Mouse (Mus musculus) small intestine, adult 2 months (tissue): ENCODE results near the gene Efnb3. TPM values are rescaled to one million over a fixed set of nuclear protein-coding genes. Genes with fewer than 3 reads are reported as not detected.

Source experiments
- H3K27ac ChIP-seq: fragments of 200-500 bp; 2 replicates; pipeline ENCODE4 v1.5.1; 2012; ENCODE audit warnings: low read depth, low read length, control low read depth, inconsistent platforms; ENCODE audit not compliant: insufficient read depth
- H3K27me3 ChIP-seq: fragments of 200-500 bp; 2 replicates; pipeline ENCODE4 v1.6.1; 2012; ENCODE audit warnings: mild to moderate bottlenecking, moderate library complexity, low read length, inconsistent platforms; ENCODE audit not compliant: control insufficient read depth, insufficient read depth
- H3K36me3 ChIP-seq: fragments of 200-500 bp; 2 replicates; pipeline ENCODE4 v1.6.1; 2012; ENCODE audit warnings: mild to moderate bottlenecking, low read length, control low read depth, inconsistent platforms; ENCODE audit not compliant: control insufficient read depth, insufficient read depth
- H3K4me1 ChIP-seq: fragments of 200-500 bp; 2 replicates; pipeline ENCODE4 v1.6.1; 2012; ENCODE audit warnings: low read length, inconsistent platforms, mixed read lengths; ENCODE audit not compliant: control insufficient read depth, insufficient read depth, insufficient read length
- H3K4me3 ChIP-seq: fragments of 200-500 bp; 2 replicates; pipeline ENCODE4 v1.5.1; 2012; ENCODE audit warnings: low read depth, mild to moderate bottlenecking, control low read depth, inconsistent platforms, low read length, moderate library complexity
- CTCF ChIP-seq: fragments of 200-500 bp; IDR thresholded peaks from 2 replicates; pipeline ENCODE4 v1.5.1; 2012; ENCODE audit warnings: low read depth, mild to moderate bottlenecking, control low read depth, inconsistent platforms, low read length, moderate library complexity, mixed read lengths; ENCODE audit not compliant: insufficient replicate concordance, insufficient read length; ENCODE audit errors: extremely low read depth
- POLR2A ChIP-seq: fragments of 200-500 bp; IDR thresholded peaks from 2 replicates; pipeline ENCODE4 v1.6.1; 2012; ENCODE audit warnings: low read depth, mild to moderate bottlenecking, control low read depth, inconsistent platforms, low read length, moderate library complexity
- WGBS: fragments of 180-500 bp; shearing (Covaris S2); methylation state at CpG from one replicate; pipeline ENCODE4 v1.1.7; 2018; 5-methylcytosine and 5-hydroxymethylcytosine counted together
- polyA plus RNA-seq: library from polyadenylated mRNA; depleted of rRNA; stranded (reverse); fragments of >200 nt; gene quantifications from 2 replicates; pipeline ENCODE4 v1.2.3, GENCODE M21; 2012; rRNA removed

Gene Efnb3
- polyA plus RNA-seq, 1 experiment, result 1.5 TPM

DNA sequence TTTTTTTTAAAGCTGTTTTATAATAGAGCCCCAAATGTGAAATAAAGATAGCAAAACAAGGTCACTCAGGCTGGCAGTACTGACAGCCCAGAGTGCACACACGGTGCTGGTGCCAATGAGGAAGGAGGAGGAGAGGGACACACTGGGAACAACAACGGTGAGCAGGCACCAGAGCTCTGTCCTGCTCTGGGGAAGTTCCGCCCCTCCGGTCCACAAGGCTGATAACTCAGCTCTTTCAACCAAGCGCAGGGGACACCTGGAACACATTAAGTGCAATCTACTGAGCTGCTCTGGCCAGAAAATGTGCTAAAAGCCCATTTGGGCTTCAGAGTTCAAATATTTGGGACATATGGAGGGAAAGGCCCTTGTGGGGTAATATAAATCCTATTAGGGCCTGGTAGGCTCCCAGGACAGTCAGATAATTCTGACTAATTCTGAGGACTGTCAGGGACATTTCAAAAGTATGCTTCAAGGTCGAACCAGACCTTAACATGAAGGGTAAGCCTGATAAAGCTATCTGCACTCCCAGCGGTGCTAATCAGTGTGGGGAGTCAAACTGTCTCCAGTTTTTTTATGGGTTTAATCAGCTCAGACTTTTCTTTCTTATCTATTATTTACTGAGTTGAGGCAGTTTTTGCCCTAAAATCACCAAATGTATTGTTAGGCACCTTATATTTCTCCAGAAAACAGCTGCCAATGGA lies 49.1 kb downstream of the Efnb3 start:
- no peaks in the 10 kb centered on the region for H3K36me3 ChIP-seq
- no peaks in the 10 kb centered on the region for H3K4me1 ChIP-seq
- no peak for TF ChIP-seq POLR2A
- TF ChIP-seq CTCF, result no peak
- no peak overlapping the region for H3K4me3 ChIP-seq
- WGBS, result 18% methylated on average over 7 of the region's 7 CpGs
- H3K27me3 ChIP-seq, result no peaks in the 10 kb centered on the region
- no peak overlapping the region for H3K27ac ChIP-seq

Other genes with a start within 250 kb of the Efnb3 start
- gene Cntrob, start 236.4 kb downstream of the Efnb3 start, polyA plus RNA-seq, result 2.6 and 5.3 TPM in 2 replicates
- gene Trappc1, start 236.2 kb downstream of the Efnb3 start, polyA plus RNA-seq, result 22.9 and 31.7 TPM in 2 replicates
- 0.43 and 0.65 TPM in 2 replicates for gene Kcnab3, start 233.9 kb downstream of the Efnb3 start, polyA plus RNA-seq
- gene Rnf227, start 219.7 kb downstream of the Efnb3 start, polyA plus RNA-seq, result 0.25 and 0.65 TPM in 2 replicates
- gene Chd3, start 190.8 kb downstream of the Efnb3 start, polyA plus RNA-seq, result 86.3 and 240 TPM in 2 replicates
- gene Naa38, start 164.7 kb downstream of the Efnb3 start, polyA plus RNA-seq, result 129 and 163 TPM in 2 replicates
- gene Cyb5d1, start 164.6 kb downstream of the Efnb3 start, polyA plus RNA-seq, result 4.3 and 5.3 TPM in 2 replicates
- 11.2 and 16.5 TPM in 2 replicates for gene Tmem88, start 162.0 kb downstream of the Efnb3 start, polyA plus RNA-seq
- 13.5 and 35.4 TPM in 2 replicates for gene Kdm6b, start 146.5 kb downstream of the Efnb3 start, polyA plus RNA-seq
- gene Dnah2, start 11.1 kb downstream of the Efnb3 start, polyA plus RNA-seq, result 0.22 and 0.23 TPM in 2 replicates
- gene Wrap53, start 20.1 kb upstream of the Efnb3 start, polyA plus RNA-seq, result 11.4 and 20.2 TPM in 2 replicates
- gene Trp53, start 20.2 kb upstream of the Efnb3 start, polyA plus RNA-seq, result 28.2 and 57.1 TPM in 2 replicates
- 2.5 and 4.5 TPM in 2 replicates for gene Atp1b2, start 45.7 kb upstream of the Efnb3 start, polyA plus RNA-seq
- not detected in 2 replicates for gene Shbg, start 57.7 kb upstream of the Efnb3 start, polyA plus RNA-seq
- gene Sat2, start 61.8 kb upstream of the Efnb3 start, polyA plus RNA-seq, result 0.44 and 0.49 TPM in 2 replicates
- 13.4 and 29.2 TPM in 2 replicates for gene Fxr2, start 72.8 kb upstream of the Efnb3 start, polyA plus RNA-seq
- 0.43 TPM in 1 of 2 replicates, not detected in the other for gene Sox15, start 95.1 kb upstream of the Efnb3 start, polyA plus RNA-seq
- gene Mpdu1, start 102.4 kb upstream of the Efnb3 start, polyA plus RNA-seq, result 79.7 and 135 TPM in 2 replicates
- gene Cd68, start 105.9 kb upstream of the Efnb3 start, polyA plus RNA-seq, result 20.9 and 24.7 TPM in 2 replicates
- gene Eif4a1, start 112.2 kb upstream of the Efnb3 start, polyA plus RNA-seq, result 92.1 and 134 TPM in 2 replicates
- 15.4 and 24.6 TPM in 2 replicates for gene Senp3, start 121.9 kb upstream of the Efnb3 start, polyA plus RNA-seq
- 6.9 and 11.6 TPM in 2 replicates for gene Tnfsf13, start 125.6 kb upstream of the Efnb3 start, polyA plus RNA-seq
- 11.9 and 13.7 TPM in 2 replicates for gene Tnfsf12, start 135.6 kb upstream of the Efnb3 start, polyA plus RNA-seq
- gene Tnfsfm13, start 135.9 kb upstream of the Efnb3 start, polyA plus RNA-seq, result 1.8 and 2.3 TPM in 2 replicates
- 22.5 and 62.3 TPM in 2 replicates for gene Polr2a, start 198.4 kb upstream of the Efnb3 start, polyA plus RNA-seq
- gene Slc35g3, start 201.8 kb upstream of the Efnb3 start, polyA plus RNA-seq, result 0.08 and 0.16 TPM in 2 replicates
- gene Zbtb4, start 205.7 kb upstream of the Efnb3 start, polyA plus RNA-seq, result 12.1 and 16.5 TPM in 2 replicates
- 5.5 and 8.7 TPM in 2 replicates for gene Chrnb1, start 235.7 kb upstream of the Efnb3 start, polyA plus RNA-seq
- 3.6 and 4.8 TPM in 2 replicates for gene Fgf11, start 241.7 kb upstream of the Efnb3 start, polyA plus RNA-seq
- 30.5 and 63.0 TPM in 2 replicates for gene Tmem102, start 245.4 kb upstream of the Efnb3 start, polyA plus RNA-seq